Mouse (Mus musculus): ENCODE data around the gene Sox10. TPM values are rescaled to one million over a fixed set of nuclear protein-coding genes. Genes with fewer than 3 reads are reported as not detected.

The Sox10 gene
- not detected for polyA plus RNA-seq (2017; shearing (Covaris generic))

DNA sequence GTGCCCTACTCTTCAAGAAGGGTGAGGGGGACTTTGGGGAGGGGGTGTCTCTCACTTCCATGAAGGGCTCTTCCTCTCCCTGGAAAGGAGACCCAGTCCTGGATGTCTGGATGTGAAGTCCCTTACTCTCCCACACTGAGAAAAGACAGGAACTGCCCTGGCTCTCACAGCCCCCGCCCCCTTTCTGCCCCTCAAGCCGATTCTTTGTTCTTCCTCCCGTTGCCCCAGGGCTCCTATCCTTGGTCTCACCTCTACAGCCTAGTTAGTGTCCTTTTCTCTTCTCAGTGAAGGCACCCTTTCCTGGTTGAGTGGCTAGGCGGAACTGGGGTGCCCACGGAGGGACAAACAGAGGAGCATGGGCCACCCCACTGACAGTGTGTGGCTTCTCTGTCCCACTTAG is at the start of gene Sox10:
Gene Sox10 (minus strand): TSS at position 101 of the 400 bp plus-strand sequence.
- no peak for ATAC-seq

DNA sequence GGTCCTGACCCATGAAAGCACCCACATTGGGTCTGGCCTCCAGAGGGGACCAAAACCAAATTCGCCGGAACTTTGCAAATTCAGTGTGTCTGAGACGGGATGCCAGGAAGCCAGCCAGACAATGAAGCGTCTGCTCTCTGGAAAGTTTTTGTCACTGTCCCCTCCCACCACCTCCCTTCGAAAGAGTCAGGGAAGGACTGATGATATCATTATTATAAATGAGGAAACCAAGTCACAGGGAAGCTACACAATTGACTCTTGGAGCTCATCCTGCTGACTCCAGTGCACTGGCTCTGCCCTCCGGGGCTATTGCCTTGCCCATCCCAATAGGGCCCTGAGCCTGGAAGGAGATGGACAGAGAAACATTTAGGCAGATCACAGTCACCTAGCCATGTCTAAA is 48.6 kb upstream of the Sox10 start:
- ATAC-seq, result no peak

DNA sequence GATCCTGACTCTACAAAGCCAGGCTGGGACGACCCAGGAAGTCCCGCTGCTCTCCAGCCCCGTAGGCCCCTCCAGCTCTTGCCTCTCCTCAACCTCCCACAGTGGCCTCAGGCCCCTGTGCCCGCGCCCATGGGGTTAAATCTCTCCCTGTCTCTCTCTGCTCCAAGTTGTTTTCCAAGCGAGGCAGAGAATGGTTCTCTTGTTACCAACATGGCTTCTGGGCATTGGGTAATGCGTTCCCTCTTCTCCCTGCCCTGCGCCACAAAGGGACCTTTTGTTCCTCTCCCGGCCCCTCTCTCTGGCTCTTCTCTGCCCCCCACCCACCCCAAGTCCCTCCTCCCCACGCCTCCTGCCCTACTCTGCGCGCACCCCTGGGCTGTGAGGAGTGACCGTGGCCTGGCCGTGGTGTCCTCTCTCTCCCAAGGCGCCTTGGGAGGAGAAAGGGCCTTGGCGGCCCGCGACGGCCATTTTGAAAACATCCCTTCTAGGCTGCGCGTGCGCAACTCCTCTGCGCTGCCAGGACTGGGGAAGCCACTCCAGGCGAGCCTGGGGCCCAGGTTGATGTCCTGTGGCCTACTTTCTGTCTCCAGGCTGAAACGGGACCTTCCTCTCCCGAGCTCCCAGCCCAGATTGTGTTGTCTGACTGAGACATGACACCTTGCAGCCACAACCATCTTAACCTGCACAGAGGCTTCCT is 47.9 kb upstream of the Sox10 start:
- ATAC-seq, result no peak

DNA sequence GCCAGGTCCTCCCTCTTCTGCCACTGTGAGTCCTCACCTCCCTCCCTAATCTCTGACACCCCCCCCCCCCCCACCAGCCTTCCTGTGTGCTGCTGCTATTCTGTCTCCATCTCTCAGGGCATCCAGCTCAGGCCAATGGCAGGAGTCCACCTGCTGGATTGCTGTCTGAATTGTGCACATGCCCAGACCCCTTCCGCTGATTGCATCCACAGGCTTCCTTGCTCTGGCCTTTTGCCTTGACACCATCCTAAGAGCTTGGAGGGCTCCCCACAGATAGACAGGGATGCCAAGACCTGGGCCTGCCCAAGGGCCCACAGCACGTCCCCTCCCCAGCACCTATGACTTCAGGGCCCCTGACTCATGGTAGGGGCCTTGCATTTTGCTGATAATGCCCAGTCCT is 45.3 kb upstream of the Sox10 start:
- no peak for ATAC-seq

DNA sequence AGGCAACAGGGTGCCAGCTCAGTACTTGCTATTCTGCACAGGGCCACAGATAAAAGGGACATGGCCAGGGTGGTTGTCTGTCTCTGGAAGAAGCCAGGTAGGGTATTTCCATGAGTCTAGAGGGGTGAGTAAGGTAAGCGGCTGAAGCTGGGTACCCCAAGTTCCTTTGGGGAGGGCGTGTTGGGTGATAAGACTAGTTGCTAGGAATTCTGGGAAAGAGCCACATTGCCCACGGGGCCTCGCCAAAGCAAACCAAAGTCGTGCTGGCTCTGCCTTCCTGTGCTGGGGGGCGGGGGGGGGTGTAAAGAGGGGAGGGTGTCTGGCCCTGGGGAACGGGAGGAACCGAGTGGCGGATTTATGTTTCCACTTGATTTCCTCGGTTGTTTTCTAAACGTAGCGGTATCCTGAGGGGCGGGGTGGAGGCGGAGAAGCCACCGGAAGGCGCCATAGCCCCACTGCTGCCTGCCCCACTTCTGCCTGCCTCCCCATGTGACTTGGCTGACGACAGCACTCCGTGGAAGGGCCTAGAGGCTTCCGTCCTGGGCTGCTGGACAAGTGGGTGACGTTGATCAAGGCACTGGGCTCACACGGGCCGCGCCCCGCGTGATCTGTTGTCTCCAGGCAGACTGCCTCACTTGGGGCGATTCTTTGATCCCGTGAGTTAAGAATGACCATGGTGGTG is 43.9 kb upstream of the Sox10 start:
- ATAC-seq, result peak; percentile 95

DNA sequence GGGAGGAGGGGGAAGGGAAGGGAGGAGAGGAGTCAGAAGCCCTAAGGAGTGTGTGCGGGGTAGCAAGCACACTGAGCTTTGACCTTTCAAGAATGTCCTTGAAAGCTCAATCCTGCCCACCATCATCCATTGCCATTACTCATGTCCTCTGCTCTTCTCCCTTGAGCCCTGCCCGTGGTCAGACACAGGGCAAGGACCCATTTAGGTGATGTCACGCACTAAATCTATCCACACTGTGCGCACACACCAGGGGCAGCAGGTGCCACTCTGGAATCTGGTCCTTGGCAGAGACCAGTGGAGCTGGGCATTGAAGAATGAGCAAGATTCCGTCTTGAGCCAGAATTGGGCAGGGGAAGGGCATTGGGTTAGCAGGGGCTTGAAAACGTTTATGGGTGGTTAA is 43.2 kb upstream of the Sox10 start:
- ATAC-seq, result no peak

DNA sequence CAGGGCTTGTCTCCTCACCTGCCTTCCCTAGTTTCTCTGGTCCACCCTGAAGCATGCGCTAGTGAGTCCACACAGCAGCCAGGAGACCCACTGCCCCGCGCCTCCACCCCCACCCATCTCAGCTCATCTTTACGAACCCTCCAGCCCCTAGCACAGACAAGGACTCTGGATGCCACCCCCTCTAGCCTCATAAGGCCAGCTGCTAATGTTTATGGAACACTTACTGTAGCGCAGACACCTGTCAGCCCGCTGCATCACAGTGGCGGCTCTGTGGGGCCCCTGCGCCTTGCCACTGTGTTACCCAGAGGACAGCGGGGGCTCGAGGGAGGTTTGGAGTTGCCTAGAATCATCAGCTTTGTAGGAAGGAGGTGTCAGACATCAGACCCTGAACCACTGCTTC is 37.5 kb upstream of the Sox10 start:
- ATAC-seq, result no peak

DNA sequence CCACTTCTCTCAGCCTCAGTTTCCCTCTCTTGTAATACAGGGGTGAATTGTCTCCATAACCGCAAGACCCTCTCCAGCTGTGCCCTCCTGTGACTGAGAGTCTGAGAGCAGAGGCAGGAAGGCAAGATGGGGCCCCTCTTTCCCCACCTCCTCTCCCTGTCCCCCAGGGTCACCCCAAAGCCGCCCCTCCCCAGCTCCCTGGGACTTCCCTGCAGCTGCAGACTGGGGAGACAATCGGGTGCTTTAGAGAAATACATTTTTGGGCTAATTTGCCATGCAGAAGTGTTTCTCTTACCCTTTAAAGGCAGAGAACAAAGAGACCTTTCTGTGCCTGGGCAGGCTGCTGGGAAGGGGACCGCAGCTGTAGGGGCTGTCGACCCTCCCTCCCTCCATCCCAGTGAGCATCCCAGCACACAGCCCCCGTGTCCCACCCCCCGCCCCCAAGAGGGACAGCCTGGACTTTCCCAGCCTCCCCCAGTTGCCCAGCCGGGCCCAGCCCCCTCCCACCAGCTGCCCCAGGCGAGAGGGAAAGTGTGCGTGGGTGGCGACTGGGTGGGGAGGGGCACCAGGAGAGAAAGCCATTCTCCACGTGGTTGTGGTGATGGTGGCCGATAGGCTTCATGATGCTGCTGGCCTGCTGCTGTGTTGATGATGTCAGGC is 36.6 kb upstream of the Sox10 start:
- no peak for ATAC-seq

DNA sequence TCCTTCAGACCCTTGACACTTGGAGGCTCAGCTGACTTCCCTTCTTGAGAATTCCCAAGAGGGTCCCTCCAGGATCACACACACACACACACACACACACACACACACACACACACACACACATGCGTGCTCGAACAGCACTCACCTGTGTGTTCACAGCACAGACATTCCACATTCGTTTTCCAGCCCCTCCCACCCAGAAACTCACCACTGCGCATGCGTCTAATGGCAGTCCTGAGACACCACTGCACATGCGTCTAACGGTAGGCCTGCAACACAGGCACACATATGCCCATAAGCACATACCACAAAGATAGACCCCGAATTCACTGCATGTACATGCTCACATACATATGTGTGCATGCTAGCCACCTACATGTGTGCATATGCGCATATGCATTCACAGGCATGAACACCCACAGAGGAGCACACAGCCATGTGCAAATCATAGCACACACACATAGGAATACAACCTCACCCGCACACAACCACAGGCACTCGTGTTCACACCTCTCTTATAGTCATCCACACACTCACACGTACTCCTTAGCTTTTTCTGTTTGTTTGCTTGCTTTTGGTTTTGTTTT is 34.4 kb upstream of the Sox10 start:
- no peak for ATAC-seq

DNA sequence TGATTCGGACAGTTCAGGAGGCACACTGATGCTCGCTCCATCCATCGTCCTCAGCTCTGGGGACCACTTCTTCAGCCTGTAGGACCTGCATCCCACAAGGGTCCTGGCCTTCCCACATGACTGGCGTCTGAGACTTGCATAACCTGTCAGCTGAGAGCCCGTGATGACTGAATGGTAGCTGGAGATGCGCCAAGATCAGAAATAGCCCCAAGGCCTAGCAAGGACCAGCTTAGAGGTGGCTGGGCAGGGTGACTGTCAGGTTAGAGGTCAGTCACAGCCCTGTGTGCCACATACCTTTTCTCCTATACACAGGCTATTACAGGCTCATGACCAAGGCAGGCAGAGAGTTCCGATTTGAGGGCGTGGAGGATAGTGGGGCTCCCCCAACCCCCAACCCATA is 30.5 kb upstream of the Sox10 start:
- no peak for ATAC-seq

DNA sequence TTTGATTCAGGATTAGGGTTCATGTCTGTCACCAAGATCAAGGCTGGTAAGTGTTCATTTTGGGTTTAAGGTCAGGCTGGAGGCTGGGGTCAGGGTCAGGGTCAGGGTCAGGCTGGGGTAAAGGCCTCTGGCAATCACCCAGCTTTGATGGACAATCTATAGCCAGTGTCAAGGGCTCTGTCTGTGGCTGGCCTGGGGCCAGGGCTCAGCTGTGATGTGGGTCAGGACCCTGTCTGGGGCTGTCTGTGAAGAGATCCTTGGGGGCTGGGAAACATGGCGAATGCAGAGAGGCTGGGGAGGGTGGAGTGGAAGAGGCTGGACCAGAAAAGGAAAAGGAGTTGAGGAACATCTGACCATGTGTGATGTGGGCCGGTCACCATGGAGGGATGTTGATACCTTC is 29.9 kb upstream of the Sox10 start:
- ATAC-seq, result no peak

DNA sequence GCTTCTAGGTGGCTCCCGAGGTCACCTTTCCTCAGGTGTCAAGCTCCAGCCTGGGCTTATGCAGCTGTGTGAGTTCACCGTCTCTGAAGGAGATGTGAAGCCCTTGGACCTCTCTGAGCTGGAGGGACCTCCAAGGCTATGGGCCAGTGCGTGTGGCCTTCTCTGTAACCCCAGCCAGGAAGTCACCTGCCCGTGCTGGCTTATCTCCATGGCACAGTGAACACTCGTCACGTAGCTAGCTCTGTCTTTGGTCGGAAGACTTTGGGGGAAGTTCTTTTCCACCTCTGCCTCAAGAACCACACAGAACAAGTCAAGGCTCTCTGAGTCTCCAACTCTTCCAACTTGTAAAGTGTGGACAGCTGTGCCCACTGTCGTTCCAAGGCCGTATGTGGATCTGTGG is 29.0 kb upstream of the Sox10 start:
- no peak for ATAC-seq

DNA sequence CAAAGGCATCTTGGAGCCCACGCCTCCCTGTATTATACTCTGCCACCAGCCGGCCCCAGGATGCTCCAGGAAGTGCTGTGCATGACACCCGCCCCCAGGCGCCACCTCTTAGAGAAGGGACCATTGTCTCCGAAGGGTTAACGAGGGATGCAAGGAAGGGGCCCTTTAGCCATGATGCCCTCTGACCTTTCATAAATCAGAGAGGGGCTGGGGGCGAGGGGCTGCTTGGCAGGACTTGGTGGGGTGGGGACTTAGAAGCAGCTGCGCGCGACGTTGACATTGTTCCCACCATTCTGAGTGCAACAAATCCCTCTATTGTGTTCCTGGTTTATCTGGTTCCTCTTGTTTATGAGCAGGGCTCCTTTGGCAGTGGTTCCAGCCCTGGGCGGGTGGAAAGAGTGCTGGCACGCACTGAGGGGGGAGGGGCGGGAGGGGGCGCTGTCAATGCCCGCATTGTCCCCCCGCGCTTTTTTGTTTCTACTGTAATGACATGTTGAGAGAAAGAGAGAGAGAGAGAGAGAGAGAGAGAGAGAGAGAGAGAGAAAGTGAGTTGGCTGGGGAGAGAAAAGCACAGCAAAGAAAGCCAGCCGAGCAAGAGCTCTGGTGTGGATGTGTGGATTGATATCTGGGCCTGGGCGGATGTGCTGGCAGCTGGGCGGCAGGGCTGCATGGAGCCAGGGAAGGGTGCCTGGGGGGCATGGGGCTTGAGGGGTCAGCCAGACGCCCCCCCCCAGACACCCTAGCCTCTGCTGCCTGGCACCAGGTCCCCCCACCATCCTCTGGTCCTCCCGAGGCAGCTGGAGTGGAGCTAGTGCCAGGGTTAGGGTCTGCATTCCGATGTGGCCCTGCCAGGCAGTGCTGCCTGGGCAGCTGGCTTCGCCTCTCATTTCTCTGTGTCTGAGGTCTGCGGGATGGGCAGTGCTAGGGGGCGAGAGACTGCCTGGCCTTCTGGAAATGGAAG is 28.1 kb upstream of the Sox10 start:
- ATAC-seq, result no peak

DNA sequence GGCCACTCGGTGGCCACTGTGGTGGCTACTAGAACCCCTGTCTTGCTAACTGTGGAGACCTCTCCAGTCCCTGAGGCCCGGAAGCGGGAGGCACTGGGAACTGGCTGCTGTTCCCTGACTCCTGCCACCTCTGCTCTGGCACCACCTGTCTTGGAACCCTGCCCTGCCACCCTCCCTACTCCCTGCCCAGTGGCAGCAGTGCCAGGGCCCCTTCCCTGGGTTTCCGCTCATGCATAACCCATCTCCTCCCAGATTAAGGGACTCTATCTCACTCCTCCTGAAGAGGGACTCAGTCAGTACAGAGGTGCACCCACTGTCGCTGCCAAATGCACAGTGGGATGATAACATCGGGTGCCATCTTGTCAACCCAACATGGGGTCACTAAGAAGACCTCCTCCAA is 27.4 kb upstream of the Sox10 start:
- no peak for ATAC-seq

DNA sequence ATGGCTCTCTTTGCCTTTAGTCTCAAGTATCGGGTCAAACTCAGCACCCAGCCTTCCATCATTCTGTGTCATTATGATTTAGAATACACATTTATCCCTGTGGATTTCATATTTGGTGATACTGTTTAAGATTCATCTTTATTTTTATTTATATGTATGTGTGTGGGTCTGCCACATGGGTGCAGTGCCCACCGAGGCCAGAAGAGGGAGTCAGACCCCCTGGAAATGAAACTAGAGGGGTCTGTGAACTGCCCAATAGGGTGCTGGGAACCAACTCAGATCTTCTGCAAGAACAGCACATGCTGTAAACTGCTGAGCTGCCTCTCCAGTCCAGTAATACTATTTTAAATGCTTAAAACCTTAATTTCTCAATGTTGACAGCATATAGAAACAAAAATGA is 26.4 kb upstream of the Sox10 start:
- no peak for ATAC-seq

DNA sequence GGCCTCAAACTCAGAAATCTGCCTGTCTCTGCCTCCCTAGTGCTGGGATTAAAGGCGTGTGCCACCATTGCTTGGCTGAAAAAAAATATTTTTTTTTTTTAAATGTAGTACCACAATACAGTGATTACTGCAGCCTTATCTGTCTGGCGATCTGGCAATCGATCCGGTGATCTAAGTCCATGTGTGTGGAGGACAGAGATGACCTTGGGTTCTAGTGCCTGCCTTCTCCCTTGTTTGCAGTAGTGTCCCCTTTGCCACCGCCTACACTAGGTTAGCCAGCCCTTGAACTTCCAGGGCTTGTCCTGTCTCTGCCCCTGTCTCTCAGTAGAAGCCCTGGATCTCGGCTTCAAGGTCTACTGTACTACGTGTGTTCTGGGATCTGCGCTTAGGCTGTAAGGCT is 22.8 kb upstream of the Sox10 start:
- no peak for ATAC-seq

DNA sequence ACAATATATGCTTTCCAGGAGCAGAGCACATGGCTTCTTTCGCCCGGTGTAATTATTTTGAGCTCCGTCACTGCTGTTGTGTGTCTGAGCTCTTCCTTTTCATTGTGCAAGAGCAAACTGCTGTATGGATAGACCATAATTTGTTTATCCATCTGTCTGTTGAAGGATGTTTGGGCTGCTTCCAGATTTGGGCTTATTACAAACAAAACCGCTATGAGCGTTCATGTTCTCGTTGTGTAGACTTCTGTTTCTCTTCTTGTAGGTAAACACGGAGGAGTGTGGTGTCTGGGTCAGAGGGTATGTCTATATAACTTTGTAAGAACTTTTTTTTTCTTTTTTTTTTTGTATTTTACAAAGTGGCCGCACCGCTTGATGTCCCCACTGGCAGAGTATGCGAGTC is 20.2 kb upstream of the Sox10 start:
- ATAC-seq, result no peak

DNA sequence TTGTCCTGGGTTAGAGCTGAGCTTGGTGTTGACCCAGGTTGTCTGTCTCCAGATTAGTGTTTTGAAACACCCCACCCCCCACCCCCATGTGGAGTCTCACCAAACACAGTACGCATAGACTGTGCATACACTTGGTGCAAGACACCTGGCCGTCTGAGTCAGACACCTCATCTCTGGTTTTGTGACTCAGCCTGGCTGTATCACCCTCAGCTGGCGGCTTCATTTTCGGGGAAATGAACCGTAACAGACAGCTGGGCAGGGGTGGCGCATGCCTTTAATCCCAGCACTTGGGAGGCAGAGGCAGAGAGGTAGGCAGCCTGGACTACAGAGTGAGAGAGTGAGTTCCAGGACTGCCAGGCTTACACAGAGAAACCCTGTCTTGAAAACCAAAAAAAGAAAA is 11.9 kb upstream of the Sox10 start:
- no peak for ATAC-seq

DNA sequence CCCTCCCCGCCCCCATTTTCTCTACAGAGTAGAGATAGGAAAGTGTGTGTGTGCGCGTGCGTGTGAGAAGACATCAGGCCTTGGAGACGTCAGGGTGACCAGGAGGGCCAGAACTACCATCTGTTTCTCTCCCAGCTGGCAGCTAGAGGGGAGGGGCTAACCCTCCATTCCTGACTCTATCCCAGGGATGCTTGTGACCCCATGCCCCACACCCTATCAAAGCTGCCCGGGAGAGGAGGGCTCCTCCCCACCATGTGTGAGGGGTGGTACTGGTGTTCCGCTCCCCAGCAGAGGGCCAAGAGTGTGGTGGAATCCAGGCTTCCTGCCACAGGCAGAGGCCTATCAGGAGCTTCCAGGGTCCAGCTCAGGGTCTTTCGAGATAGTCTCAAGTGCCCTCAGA is 1.7 kb upstream of the Sox10 start:
- no peak for ATAC-seq

DNA sequence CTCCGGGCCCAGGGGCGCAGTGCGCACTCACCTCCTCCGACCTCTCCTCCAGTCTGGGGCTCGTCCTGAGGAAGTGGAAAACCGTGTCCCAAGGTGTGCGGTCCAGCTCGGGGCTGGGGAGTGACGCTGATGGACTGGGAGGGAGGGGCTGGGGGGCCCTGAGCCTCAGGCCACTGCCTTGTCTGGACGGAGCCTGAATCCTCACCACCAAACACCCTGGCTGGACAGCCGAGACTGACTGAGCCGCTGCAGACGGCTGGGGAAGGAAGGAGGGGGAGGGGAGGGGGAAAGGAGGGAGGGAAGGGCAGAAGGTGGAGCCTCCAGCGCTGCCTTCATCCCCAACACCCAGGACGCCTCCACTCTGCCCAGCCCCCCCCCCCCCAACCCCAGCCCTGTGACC is 789 bp downstream of the Sox10 start:
- ATAC-seq, result no peak

DNA sequence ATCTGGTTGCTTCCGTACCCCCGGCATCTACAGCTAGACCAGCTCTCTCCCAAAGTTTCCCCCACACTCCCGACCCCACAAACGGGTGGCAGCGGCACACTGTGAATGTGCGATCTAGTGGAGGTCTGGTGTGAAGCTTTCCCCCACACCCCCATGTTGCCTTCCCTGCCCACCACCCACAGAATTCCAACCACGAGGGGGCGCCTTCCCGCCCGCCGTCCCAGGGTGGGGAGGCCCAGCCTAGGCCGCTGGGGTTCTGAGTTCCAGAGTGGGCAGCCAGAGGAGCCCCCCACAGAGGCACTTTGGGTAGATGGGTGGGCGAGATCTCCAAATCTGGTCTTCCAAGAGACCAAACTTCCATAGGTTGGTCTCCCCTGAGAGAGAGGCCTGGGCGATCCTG is 2.2 kb downstream of the Sox10 start:
- ATAC-seq, result no peak

DNA sequence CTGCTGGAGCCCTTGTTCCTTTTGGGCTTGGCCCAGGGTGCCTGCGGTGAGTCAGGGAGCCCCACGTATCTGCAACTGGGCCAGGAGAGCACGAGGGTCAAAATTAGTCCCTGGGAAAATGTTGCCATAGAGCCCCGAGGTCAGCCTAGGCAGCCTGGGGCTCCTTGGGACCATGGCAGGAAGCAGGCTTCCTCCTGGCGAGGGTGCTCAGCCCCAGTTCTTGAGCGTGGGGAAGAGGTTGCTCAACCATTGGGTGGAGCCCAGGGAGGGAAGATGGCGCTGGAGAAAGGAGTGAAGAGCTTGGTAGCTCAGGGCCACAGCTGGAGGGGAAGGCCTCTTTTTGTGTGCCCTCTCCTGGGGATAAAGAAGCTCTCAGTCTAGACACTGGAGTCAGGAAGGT is 2.7 kb downstream of the Sox10 start:
- ATAC-seq, result no peak

DNA sequence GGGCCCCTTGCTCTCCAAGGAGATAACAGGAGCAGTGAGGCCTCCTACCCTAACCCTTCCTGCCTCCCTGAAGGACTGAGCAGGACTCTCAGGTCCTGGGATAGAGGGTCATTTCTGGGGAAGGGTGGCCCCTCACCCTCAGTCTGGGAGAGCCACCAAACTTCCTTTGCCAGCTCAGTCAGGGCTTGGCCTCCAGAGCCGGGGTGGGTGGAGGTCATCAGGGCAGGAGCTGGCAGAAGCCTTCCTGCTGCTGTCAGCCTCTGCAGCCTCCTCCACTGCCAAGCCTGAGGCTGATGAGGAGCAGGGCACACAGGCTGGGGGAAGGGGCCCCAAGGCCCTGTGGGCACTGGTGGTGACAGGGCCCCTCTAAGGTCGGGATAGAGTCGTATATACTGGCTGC is 9.5 kb downstream of the Sox10 start:
- ATAC-seq, result no peak

Data from inflammation-experienced regulatory T-cells, adult 6 months (primary cell).